Mouse (Mus musculus) midbrain, embryonic 12.5 days (tissue): ENCODE measurements around the gene Dppa1. TPM values are rescaled to one million over a fixed set of nuclear protein-coding genes. Genes with fewer than 3 reads are reported as not detected.

Experiments
- ATAC-seq: fragments of 200-750 bp; cut with Nextera tagmentation; 2 replicates; pipeline ENCODE4 v1.8.0; 2017; ENCODE audit warnings: low read depth, moderate TSS enrichment, moderate library complexity; ENCODE audit not compliant: low FRiP score
- H3K27ac ChIP-seq: fragments of 300-500 bp; sonication (generic); replicated peaks from 2 replicates; pipeline ENCODE4 v1.5.1; 2016; ENCODE audit warnings: mild to moderate bottlenecking
- H3K27me3 ChIP-seq: fragments of 300-500 bp; sonication (generic); 2 replicates; pipeline ENCODE4 v1.6.1; 2016; ENCODE audit warnings: mild to moderate bottlenecking
- H3K36me3 ChIP-seq: fragments of 300-500 bp; sonication (generic); 2 replicates; pipeline ENCODE4 v1.6.1; 2016
- H3K4me1 ChIP-seq: fragments of 300-500 bp; sonication (generic); 2 replicates; pipeline ENCODE4 v1.6.1; 2016
- H3K4me2 ChIP-seq: fragments of 300-500 bp; sonication (generic); replicated peaks from 2 replicates; pipeline ENCODE4 v1.6.1; 2016; ENCODE audit warnings: mild to moderate bottlenecking, moderate library complexity
- H3K4me3 ChIP-seq: fragments of 300-500 bp; sonication (generic); 2 replicates; pipeline ENCODE4 v1.5.1; 2016; ENCODE audit warnings: mild to moderate bottlenecking
- H3K9ac ChIP-seq: fragments of 300-500 bp; sonication (generic); replicated peaks from 2 replicates; pipeline ENCODE4 v1.6.1; 2016; ENCODE audit warnings: mild to moderate bottlenecking, moderate library complexity
- H3K9me3 ChIP-seq: fragments of 300-500 bp; sonication (generic); 2 replicates; pipeline ENCODE4 v1.6.1; 2016; ENCODE audit warnings: mild to moderate bottlenecking
- WGBS: fragments of 180-500 bp; shearing (Covaris S2); methylation state at CpG from one replicate; pipeline ENCODE4 v1.1.7; 2016; 5-methylcytosine and 5-hydroxymethylcytosine counted together
- polyA plus RNA-seq: library from polyadenylated mRNA; unstranded; fragments of >200 nt; fragmentation: Nextera tagmentation; extraction: Ambion mirVana; gene quantifications from 2 replicates; pipeline ENCODE4 v1.2.1, GENCODE M21; 2016

The Dppa1 gene
- polyA plus RNA-seq, 1 experiment from 2014 or later, result not detected

GRCm38 (mm10) chr11:46619929-46620328 lies 9.1 kb downstream of the Dppa1 start:
- Histone ChIP-seq H3K4me2 (no peak overlapping the region), H3K4me1 (no peaks in the 10 kb centered on the region), H3K9me3 (no peaks in the 10 kb centered on the region), H3K9ac (no peak overlapping the region), H3K4me3 (no peak overlapping the region), H3K27ac (no peak overlapping the region), H3K27me3 (no peaks in the 10 kb centered on the region), H3K36me3 (no peaks in the 10 kb centered on the region)
- no peak for ATAC-seq
- 85% methylated on average over 1 of the region's 1 CpGs for WGBS

- Histone ChIP-seq H3K27ac (no peak overlapping the region), H3K9me3 (no peaks in the 10 kb centered on the region), H3K4me1 (no peaks in the 10 kb centered on the region), H3K4me2 (no peak overlapping the region), H3K36me3 (no peaks in the 10 kb centered on the region), H3K27me3 (no peaks in the 10 kb centered on the region), H3K4me3 (no peak overlapping the region), H3K9ac (no peak overlapping the region)
- WGBS, result 90% methylated on average over 2 of the region's 2 CpGs
- no peak for ATAC-seq
Measured at GRCm38 (mm10) chr11:46592416-46592815, 36.6 kb downstream of the Dppa1 start.

- ATAC-seq, result no peak
- H3K4me1 ChIP-seq, result no peaks in the 10 kb centered on the region
- 77% methylated on average over 5 of the region's 5 CpGs for WGBS
- no peak overlapping the region for H3K4me3 ChIP-seq
- no peak overlapping the region for H3K4me2 ChIP-seq
- H3K36me3 ChIP-seq, result no peaks in the 10 kb centered on the region
- H3K27me3 ChIP-seq, result no peaks in the 10 kb centered on the region
- no peak overlapping the region for H3K27ac ChIP-seq
- no peak overlapping the region for H3K9ac ChIP-seq
- no peaks in the 10 kb centered on the region for H3K9me3 ChIP-seq
Measured at GRCm38 (mm10) chr11:46582741-46583140, 46.3 kb downstream of the Dppa1 start.

- no peaks in the 10 kb centered on the region for H3K36me3 ChIP-seq
- H3K4me2 ChIP-seq, result no peak overlapping the region
- H3K27ac ChIP-seq, result no peak overlapping the region
- H3K4me1 ChIP-seq, result no peaks in the 10 kb centered on the region
- no peaks in the 10 kb centered on the region for H3K9me3 ChIP-seq
- H3K27me3 ChIP-seq, result no peaks in the 10 kb centered on the region
- no peak for ATAC-seq
- 85% methylated on average over 3 of the region's 3 CpGs for WGBS
- H3K4me3 ChIP-seq, result no peak overlapping the region
- no peak overlapping the region for H3K9ac ChIP-seq
Measured at GRCm38 (mm10) chr11:46580428-46580827, 48.6 kb downstream of the Dppa1 start.

- WGBS, result 72% methylated on average over 5 of the region's 5 CpGs
- no peak overlapping the region for H3K9ac ChIP-seq
- no peaks in the 10 kb centered on the region for H3K4me1 ChIP-seq
- H3K4me3 ChIP-seq, result no peak overlapping the region
- no peaks in the 10 kb centered on the region for H3K36me3 ChIP-seq
- no peak overlapping the region for H3K4me2 ChIP-seq
- H3K27me3 ChIP-seq, result no peaks in the 10 kb centered on the region
- no peaks in the 10 kb centered on the region for H3K9me3 ChIP-seq
- no peak for ATAC-seq
- H3K27ac ChIP-seq, result no peak overlapping the region
Measured at GRCm38 (mm10) chr11:46578771-46579281, 50.2 kb downstream of the Dppa1 start.

GRCm38 (mm10) chr11:46571327-46571726 lies 57.7 kb downstream of the Dppa1 start, which contains the start of gene BC053393:
Gene BC053393, plus strand, starts transcription at chr11:46571536.
- H3K4me3 ChIP-seq, result no peak within 1 kb of the TSS
- WGBS, result 81% methylated on average over 1 of the region's 1 CpGs
- H3K9ac ChIP-seq, result no peak within 1 kb of the TSS
- no peak within 1 kb of the TSS for H3K27ac ChIP-seq
- no peaks in the 10 kb centered on the region for H3K4me1 ChIP-seq
- no peak within 1 kb of the TSS for H3K4me2 ChIP-seq
- H3K27me3 ChIP-seq, result no peaks in the 10 kb centered on the region
- no peak for ATAC-seq
- H3K36me3 ChIP-seq, result no peaks in the 10 kb centered on the region
- no peaks in the 10 kb centered on the region for H3K9me3 ChIP-seq

- no peak for ATAC-seq
- H3K36me3 ChIP-seq, result no peaks in the 10 kb centered on the region
- H3K27ac ChIP-seq, result no peak overlapping the region
- no peak overlapping the region for H3K4me3 ChIP-seq
- 68% methylated on average over 1 of the region's 1 CpGs for WGBS
- H3K4me1 ChIP-seq, result no peaks in the 10 kb centered on the region
- no peak overlapping the region for H3K4me2 ChIP-seq
- H3K9me3 ChIP-seq, result no peaks in the 10 kb centered on the region
- no peaks in the 10 kb centered on the region for H3K27me3 ChIP-seq
- H3K9ac ChIP-seq, result no peak overlapping the region
Measured at GRCm38 (mm10) chr11:46569107-46569506, 60.0 kb downstream of the Dppa1 start.

- 93% methylated on average over 2 of the region's 2 CpGs for WGBS
- no peak overlapping the region for H3K4me2 ChIP-seq
Measured at GRCm38 (mm10) chr11:46565967-46566366, 63.1 kb downstream of the Dppa1 start.

GRCm38 (mm10) chr11:46564671-46565070 lies 64.4 kb downstream of the Dppa1 start:
- ATAC-seq, result no peak
- no peak overlapping the region for H3K4me3 ChIP-seq
- 83% methylated on average over 1 of the region's 1 CpGs for WGBS

More at GRCm38 (mm10) chr11:46565967-46566366, 63.1 kb downstream of the Dppa1 start:
- Histone ChIP-seq H3K9me3 (no peaks in the 10 kb centered on the region), H3K9ac (no peak overlapping the region), H3K4me3 (no peak overlapping the region), H3K36me3 (no peaks in the 10 kb centered on the region), H3K27me3 (no peaks in the 10 kb centered on the region), H3K4me1 (no peaks in the 10 kb centered on the region), H3K27ac (no peak overlapping the region)
- ATAC-seq, result no peak

GRCm38 (mm10) chr11:46561096-46561495 lies 68.0 kb downstream of the Dppa1 start:
- Histone ChIP-seq H3K4me1 (no peaks in the 10 kb centered on the region), H3K4me2 (no peak overlapping the region), H3K27me3 (no peaks in the 10 kb centered on the region), H3K9me3 (no peaks in the 10 kb centered on the region), H3K9ac (no peak overlapping the region), H3K4me3 (no peak overlapping the region), H3K27ac (no peak overlapping the region), H3K36me3 (no peaks in the 10 kb centered on the region)
- ATAC-seq, result no peak
- 91% methylated on average over 4 of the region's 4 CpGs for WGBS

More at GRCm38 (mm10) chr11:46564671-46565070, 64.4 kb downstream of the Dppa1 start:
- no peak overlapping the region for H3K4me2 ChIP-seq
- H3K9me3 ChIP-seq, result no peaks in the 10 kb centered on the region
- H3K4me1 ChIP-seq, result no peaks in the 10 kb centered on the region
- no peaks in the 10 kb centered on the region for H3K36me3 ChIP-seq
- no peak overlapping the region for H3K9ac ChIP-seq
- H3K27me3 ChIP-seq, result no peaks in the 10 kb centered on the region
- H3K27ac ChIP-seq, result no peak overlapping the region

Other genes with a start within 250 kb of the Dppa1 start
- 0.06 TPM in 1 of 2 replicates, not detected in the other for gene Itk, start 239.7 kb downstream of the Dppa1 start, polyA plus RNA-seq
- not detected in 2 replicates for gene Fam71b, start 232.7 kb downstream of the Dppa1 start, polyA plus RNA-seq
- 89.0 and 90.1 TPM in 2 replicates for gene Med7, start 192.3 kb downstream of the Dppa1 start, polyA plus RNA-seq
- gene Havcr2, start 174.3 kb downstream of the Dppa1 start, polyA plus RNA-seq, result 0.13 and 0.18 TPM in 2 replicates
- not detected in 2 replicates for gene Gm12169, start 105.0 kb downstream of the Dppa1 start, polyA plus RNA-seq
- gene BC053393, start 57.7 kb downstream of the Dppa1 start, polyA plus RNA-seq, result not detected in 2 replicates
- gene Timd2, start 77.8 kb upstream of the Dppa1 start, polyA plus RNA-seq, result not detected in 2 replicates
- not detected in 2 replicates for gene Havcr1, start 105.8 kb upstream of the Dppa1 start, polyA plus RNA-seq
- 0.20 and 0.24 TPM in 2 replicates for gene Timd4, start 181.5 kb upstream of the Dppa1 start, polyA plus RNA-seq